Mouse (Mus musculus) myocyte (in vitro differentiated cells): ENCODE results near the gene Btc.

Experiments used
- E2F4 ChIP-seq: IDR thresholded peaks from one replicate; pipeline ENCODE4 v1.6.1; 2011; ENCODE audit warnings: mild to moderate bottlenecking, control low read depth, moderate library complexity; ENCODE audit not compliant: insufficient read depth
- POLR2A ChIP-seq: IDR thresholded peaks from one replicate; pipeline ENCODE4 v1.6.1; 2011; ENCODE audit warnings: low read depth, mild to moderate bottlenecking, control low read depth, moderate library complexity; ENCODE audit not compliant: insufficient read length
- POLR2AphosphoS2 ChIP-seq: IDR thresholded peaks from one replicate; pipeline ENCODE4 v1.6.1; 2011; ENCODE audit warnings: low read depth, control low read depth; ENCODE audit not compliant: insufficient read length
- REST ChIP-seq: IDR thresholded peaks from one replicate; pipeline ENCODE4 v1.6.1; 2011; ENCODE audit warnings: mild to moderate bottlenecking, control low read depth, moderate library complexity; ENCODE audit not compliant: insufficient read depth, insufficient read length

DNA sequence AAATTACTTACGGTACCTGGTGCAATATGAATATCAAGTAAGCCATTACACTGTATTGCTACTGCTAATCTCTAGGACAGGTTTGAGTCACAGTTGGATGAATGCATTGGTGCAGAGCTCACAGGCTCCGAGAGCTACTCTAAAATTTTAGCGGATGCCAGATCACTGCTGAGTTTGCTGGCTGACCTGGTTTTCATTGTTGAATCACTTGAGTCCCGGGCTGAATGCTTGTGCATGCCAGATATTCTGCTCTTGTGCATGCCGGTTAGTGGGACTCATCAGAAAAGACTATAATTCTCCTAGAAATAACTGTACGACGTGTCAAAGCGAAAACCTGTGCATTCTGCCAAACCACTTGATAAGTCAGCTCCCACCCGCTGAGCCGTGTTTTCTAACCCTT lies 35.9 kb downstream of the Btc start:
- no peak for TF ChIP-seq POLR2AphosphoS2
- no peak for TF ChIP-seq POLR2A
- no peak for TF ChIP-seq E2F4
- TF ChIP-seq REST = no peak
